Mouse (Mus musculus) embryonic fibroblast, embryonic 13.5 days (primary cell): ENCODE measurements around the gene Naaladl1. TPM values are rescaled to one million over a fixed set of nuclear protein-coding genes. Genes with fewer than 3 reads are reported as not detected.

Source experiments
- H3K27ac ChIP-seq: 2 replicates; pipeline ENCODE4 v1.5.1; 2012; ENCODE audit warnings: low read length, control low read depth, inconsistent platforms; ENCODE audit not compliant: insufficient read depth
- H3K4me1 ChIP-seq: 2 replicates; pipeline ENCODE4 v1.6.1; 2011; ENCODE audit warnings: low read length; ENCODE audit not compliant: control insufficient read depth, insufficient read depth
- H3K4me3 ChIP-seq: 2 replicates; pipeline ENCODE4 v1.5.1; 2011; ENCODE audit warnings: mild to moderate bottlenecking, control low read depth, low read length; ENCODE audit not compliant: insufficient read depth
- CTCF ChIP-seq: IDR thresholded peaks from 2 replicates; pipeline ENCODE4 v1.5.1; 2011; ENCODE audit warnings: mild to moderate bottlenecking, control low read depth, low read length, moderate library complexity, borderline replicate concordance; ENCODE audit not compliant: insufficient read depth
- POLR2A ChIP-seq: IDR thresholded peaks from 2 replicates; pipeline ENCODE4 v1.6.1; 2011; ENCODE audit warnings: low read depth, mild to moderate bottlenecking, control low read depth, low read length, moderate library complexity
- polyA plus RNA-seq: library from polyadenylated mRNA; stranded (reverse); fragments of >200 nt; gene quantifications from 2 replicates; pipeline ENCODE4 v1.2.4, GENCODE M21; 2011; ENCODE audit warnings: low read depth; ENCODE audit not compliant: missing spikeins, insufficient read length

The Naaladl1 gene
- polyA plus RNA-seq, 1 experiment: 0.61 TPM

DNA sequence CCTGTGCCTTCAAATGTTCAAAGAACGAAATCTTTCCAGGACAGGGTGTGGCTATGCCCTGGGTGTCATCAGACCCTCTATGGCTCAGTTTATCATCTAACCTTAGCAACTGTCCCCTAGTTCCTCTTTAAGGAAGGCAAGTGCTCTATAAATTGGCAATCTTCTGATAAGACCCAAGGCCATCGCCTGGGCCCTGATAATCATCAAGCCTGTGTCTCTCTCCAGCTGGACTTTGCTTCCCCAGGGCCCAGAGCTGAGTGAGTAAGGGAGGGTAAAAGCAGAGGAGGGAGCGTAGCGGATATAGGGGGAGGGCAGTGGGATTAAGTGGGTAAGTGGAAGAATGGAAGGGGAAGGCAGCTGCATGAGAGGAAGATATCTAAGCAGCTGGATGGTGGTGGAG is 1.1 kb upstream of the Naaladl1 start:
- no peaks in the 10 kb centered on the region for H3K4me1 ChIP-seq
- H3K4me3 ChIP-seq: no peak overlapping the region
- TF ChIP-seq POLR2A (no peak), CTCF (no peak)
- H3K27ac ChIP-seq: no peak overlapping the region

DNA sequence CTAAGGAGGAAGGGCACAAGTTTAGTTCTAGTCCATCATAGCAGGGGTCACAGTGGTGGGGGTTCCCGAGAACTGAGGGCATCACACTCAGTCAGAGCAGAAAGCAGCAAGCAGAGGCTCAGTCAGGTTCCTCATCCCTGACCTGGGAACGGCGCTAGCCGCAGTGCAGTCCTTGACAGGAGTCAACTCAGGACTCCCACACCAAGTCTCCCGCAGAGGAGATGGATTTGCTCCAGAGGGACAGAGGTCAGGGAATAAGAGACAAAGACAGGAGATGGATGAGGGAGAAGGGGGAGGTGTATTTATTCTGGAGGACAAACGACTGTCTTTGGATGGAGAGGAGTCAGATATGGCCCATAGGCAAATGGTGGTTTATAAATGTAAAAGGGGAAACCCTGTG is 7.5 kb downstream of the Naaladl1 start:
- H3K27ac ChIP-seq: no peak overlapping the region
- no peak for TF ChIP-seq CTCF
- no peaks in the 10 kb centered on the region for H3K4me1 ChIP-seq
- no peak overlapping the region for H3K4me3 ChIP-seq

- H3K4me3 ChIP-seq: peak overlapping the region; percentile 88
- H3K4me1 ChIP-seq: no peaks in the 10 kb centered on the region
- TF ChIP-seq POLR2A (no peak), CTCF (no peak)
- no peak overlapping the region for H3K27ac ChIP-seq
These were observed 10.7 kb downstream of the Naaladl1 start for GRCm38 (mm10) chr19:6116113-6116850.

- H3K4me1 ChIP-seq: no peaks in the 10 kb centered on the region
- peak overlapping the region; percentile 99 for H3K27ac ChIP-seq
- TF ChIP-seq CTCF (no peak), POLR2A (no peak)
- peak overlapping the region; percentile 88 for H3K4me3 ChIP-seq
These were observed 11.9 kb downstream of the Naaladl1 start for GRCm38 (mm10) chr19:6117346-6117985.

GRCm38 (mm10) chr19:6117986-6118676 is 12.5 kb downstream of the Naaladl1 start, which contains the start of gene Sac3d1:
TSS of gene Sac3d1 (minus strand) at chr19:6118650.
- Histone ChIP-seq H3K27ac (peak within 1 kb of the TSS; percentile 99), H3K4me3 (peak within 1 kb of the TSS; percentile 88)
- TF ChIP-seq CTCF (no peak), POLR2A (peak; percentile 50)

GRCm38 (mm10) chr19:6118677-6119185 is 13.1 kb downstream of the Naaladl1 start:
- peak overlapping the region; percentile 99 for H3K27ac ChIP-seq
- TF ChIP-seq CTCF: no peak
- peak; percentile 62; the same call in 1 of the 2 replicates for TF ChIP-seq POLR2A
- H3K4me3 ChIP-seq: peak overlapping the region; percentile 51
- no peaks in the 10 kb centered on the region for H3K4me1 ChIP-seq

More at GRCm38 (mm10) chr19:6117986-6118676, 12.5 kb downstream of the Naaladl1 start, which contains the start of gene Sac3d1:
- no peaks in the 10 kb centered on the region for H3K4me1 ChIP-seq

DNA sequence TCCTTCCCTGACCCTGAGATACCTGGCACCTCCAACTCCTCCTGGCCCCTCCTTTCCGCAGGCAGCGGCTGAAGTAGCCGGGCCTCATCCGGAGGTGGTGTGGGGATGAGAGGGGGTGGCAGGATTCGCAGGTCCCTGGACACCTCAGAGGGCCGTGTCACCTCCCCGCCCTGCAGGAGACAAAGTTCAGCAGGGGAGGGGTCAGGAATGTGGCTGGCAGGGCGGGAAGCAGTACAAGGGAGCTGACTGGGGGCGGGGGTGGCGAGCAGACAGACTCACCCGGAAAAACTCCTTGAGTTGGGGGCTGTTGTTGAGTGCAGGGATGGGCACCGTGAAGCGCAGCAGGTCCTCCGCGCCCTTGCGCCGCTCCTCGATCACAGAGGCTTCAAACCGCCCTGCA is 16.2 kb downstream of the Naaladl1 start:
- Histone ChIP-seq H3K27ac (no peak overlapping the region), H3K4me3 (no peak overlapping the region), H3K4me1 (no peaks in the 10 kb centered on the region)
- no peak for TF ChIP-seq POLR2A
- no peak for TF ChIP-seq CTCF

DNA sequence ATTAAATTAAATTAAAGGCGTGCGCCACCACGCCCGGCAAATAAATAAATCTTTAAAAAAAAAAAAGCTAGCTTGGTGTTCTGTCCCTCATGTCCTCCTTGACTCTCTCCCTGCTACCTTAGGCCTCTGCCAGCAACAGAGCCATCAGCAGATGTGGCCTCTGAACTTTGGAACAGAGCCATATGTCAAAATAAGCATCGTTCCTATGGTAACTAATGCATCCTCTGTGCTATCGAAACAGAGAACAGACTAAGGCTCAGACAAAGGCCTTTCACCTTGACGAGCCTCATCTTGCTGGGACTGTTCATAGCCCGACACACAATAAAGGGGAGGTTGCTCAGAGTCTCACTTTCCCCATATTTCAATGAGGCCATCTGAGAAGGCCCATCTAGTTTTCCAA is 17.7 kb downstream of the Naaladl1 start:
- H3K4me3 ChIP-seq: no peak overlapping the region
- no peak overlapping the region for H3K27ac ChIP-seq
- no peaks in the 10 kb centered on the region for H3K4me1 ChIP-seq
- TF ChIP-seq CTCF: no peak
- TF ChIP-seq POLR2A: no peak

GRCm38 (mm10) chr19:6124898-6125297 is 19.3 kb downstream of the Naaladl1 start:
- TF ChIP-seq POLR2A (no peak), CTCF (no peak)
- Histone ChIP-seq H3K4me3 (no peak overlapping the region), H3K27ac (peak overlapping the region; percentile 59; the same call in 1 of the 2 replicates), H3K4me1 (no peaks in the 10 kb centered on the region)
